Mouse (Mus musculus) neural tube, embryonic 15.5 days (tissue): ENCODE results near the gene Ica1. TPM values are rescaled to one million over a fixed set of nuclear protein-coding genes. Genes with fewer than 3 reads are reported as not detected.

Source experiments
- ATAC-seq: fragments of 200-750 bp; cut with Nextera tagmentation; 2 replicates; pipeline ENCODE4 v1.8.0; 2017; ENCODE audit warnings: mild to moderate bottlenecking, moderate TSS enrichment, moderate library complexity; ENCODE audit not compliant: low FRiP score
- H3K27ac ChIP-seq: fragments of 300-500 bp; sonication (generic); replicated peaks from 2 replicates; pipeline ENCODE4 v1.5.1; 2015; ENCODE audit warnings: mild to moderate bottlenecking, inconsistent platforms
- H3K27me3 ChIP-seq: fragments of 300-500 bp; sonication (generic); replicated peaks from 2 replicates; pipeline ENCODE4 v1.6.1; 2015; ENCODE audit warnings: inconsistent platforms
- H3K36me3 ChIP-seq: fragments of 300-500 bp; sonication (generic); 2 replicates; pipeline ENCODE4 v1.6.1; 2015; ENCODE audit warnings: inconsistent platforms
- H3K4me1 ChIP-seq: fragments of 300-500 bp; sonication (generic); 2 replicates; pipeline ENCODE4 v1.6.1; 2015; ENCODE audit warnings: inconsistent platforms
- H3K4me2 ChIP-seq: fragments of 300-500 bp; sonication (generic); 2 replicates; pipeline ENCODE4 v1.6.1; 2015; ENCODE audit warnings: inconsistent platforms, mild to moderate bottlenecking, moderate library complexity
- H3K4me3 ChIP-seq: fragments of 300-500 bp; sonication (generic); replicated peaks from 2 replicates; pipeline ENCODE4 v1.5.1; 2015; ENCODE audit warnings: mild to moderate bottlenecking, inconsistent platforms
- H3K9ac ChIP-seq: fragments of 300-500 bp; sonication (generic); replicated peaks from 2 replicates; pipeline ENCODE4 v1.6.1; 2015; ENCODE audit warnings: mild to moderate bottlenecking, inconsistent platforms
- H3K9me3 ChIP-seq: fragments of 300-500 bp; sonication (generic); replicated peaks from 2 replicates; pipeline ENCODE4 v1.6.1; 2016; ENCODE audit warnings: inconsistent platforms
- WGBS: fragments of 180-500 bp; shearing (Covaris S2); methylation state at CpG from one replicate; pipeline ENCODE4 v1.1.7; 2015; ENCODE audit warnings: mixed read lengths; 5-methylcytosine and 5-hydroxymethylcytosine counted together
- polyA plus RNA-seq: library from polyadenylated mRNA; unstranded; fragments of >200 nt; fragmentation: Nextera tagmentation; extraction: Ambion mirVana; gene quantifications from 2 replicates; pipeline ENCODE4 v1.2.1, GENCODE M21; 2015

The Ica1 gene
- polyA plus RNA-seq, 1 experiment from 2014 or later = 78.5 TPM

GRCm38 (mm10) chr6:8680931-8681330 lies 97.4 kb downstream of the Ica1 start:
- Histone ChIP-seq H3K9ac (no peak overlapping the region), H3K9me3 (no peaks in the 10 kb centered on the region), H3K4me1 (no peaks in the 10 kb centered on the region), H3K36me3 (no peaks in the 10 kb centered on the region), H3K4me2 (no peak overlapping the region), H3K27me3 (no peaks in the 10 kb centered on the region), H3K27ac (no peak overlapping the region), H3K4me3 (no peak overlapping the region)
- WGBS = 88% methylated on average over 8 of the region's 8 CpGs
- no peak for ATAC-seq

GRCm38 (mm10) chr6:8673013-8673412 lies 105.3 kb downstream of the Ica1 start:
- Histone ChIP-seq H3K27ac (no peak overlapping the region), H3K4me3 (no peak overlapping the region), H3K4me1 (no peaks in the 10 kb centered on the region), H3K36me3 (peaks cover 6% of the 10 kb centered on the region; the same call in 1 of the 2 replicates), H3K9me3 (no peaks in the 10 kb centered on the region), H3K9ac (no peak overlapping the region), H3K27me3 (no peaks in the 10 kb centered on the region), H3K4me2 (no peak overlapping the region)
- ATAC-seq = no peak
- 92% methylated on average over 4 of the region's 4 CpGs for WGBS

- ATAC-seq = no peak
- H3K27me3 ChIP-seq = no peaks in the 10 kb centered on the region
- H3K9ac ChIP-seq = no peak overlapping the region
- peaks cover 6% of the 10 kb centered on the region; the same call in 1 of the 2 replicates for H3K36me3 ChIP-seq
- H3K9me3 ChIP-seq = no peaks in the 10 kb centered on the region
- H3K4me2 ChIP-seq = no peak overlapping the region
- H3K27ac ChIP-seq = no peak overlapping the region
- H3K4me1 ChIP-seq = no peaks in the 10 kb centered on the region
- WGBS = 60% methylated on average over 4 of the region's 4 CpGs
- H3K4me3 ChIP-seq = no peak overlapping the region
Measured at GRCm38 (mm10) chr6:8669343-8669742, 108.9 kb downstream of the Ica1 start.

- Histone ChIP-seq H3K9me3 (no peaks in the 10 kb centered on the region), H3K4me3 (no peak overlapping the region), H3K9ac (no peak overlapping the region), H3K4me2 (no peak overlapping the region), H3K4me1 (0 out of 2 replicates have a peak, but pooled peaks cover 4% of the 10 kb centered on the region), H3K27me3 (no peaks in the 10 kb centered on the region), H3K36me3 (peaks cover 6% of the 10 kb centered on the region; the same call in 1 of the 2 replicates), H3K27ac (no peak overlapping the region)
- ATAC-seq = no peak
- 31% methylated on average over 6 of the region's 6 CpGs for WGBS
Measured at GRCm38 (mm10) chr6:8668013-8668811, 110.1 kb downstream of the Ica1 start.

- no peak for ATAC-seq
- H3K27ac ChIP-seq = no peak overlapping the region
- H3K4me2 ChIP-seq = no peak overlapping the region
- peaks cover 9% of the 10 kb centered on the region for H3K4me1 ChIP-seq
- WGBS = 94% methylated on average over 5 of the region's 5 CpGs
- H3K4me3 ChIP-seq = no peak overlapping the region
- H3K9ac ChIP-seq = no peak overlapping the region
- H3K9me3 ChIP-seq = no peaks in the 10 kb centered on the region
- H3K27me3 ChIP-seq = no peaks in the 10 kb centered on the region
- H3K36me3 ChIP-seq = peaks cover 6% of the 10 kb centered on the region; the same call in 1 of the 2 replicates
Measured at GRCm38 (mm10) chr6:8665786-8666185, 112.5 kb downstream of the Ica1 start.

- no peak overlapping the region for H3K4me2 ChIP-seq
- H3K27me3 ChIP-seq = no peaks in the 10 kb centered on the region
- no peak overlapping the region for H3K9ac ChIP-seq
- H3K9me3 ChIP-seq = no peaks in the 10 kb centered on the region
- no peak overlapping the region for H3K4me3 ChIP-seq
- peaks cover 6% of the 10 kb centered on the region; the same call in 1 of the 2 replicates for H3K36me3 ChIP-seq
- peaks cover 9% of the 10 kb centered on the region for H3K4me1 ChIP-seq
- no peak for ATAC-seq
- WGBS = 90% methylated on average over 5 of the region's 5 CpGs
- H3K27ac ChIP-seq = no peak overlapping the region
Measured at GRCm38 (mm10) chr6:8664956-8665355, 113.3 kb downstream of the Ica1 start.

- no peaks in the 10 kb centered on the region for H3K27me3 ChIP-seq
- 54% methylated on average over 3 of the region's 3 CpGs for WGBS
- no peak overlapping the region for H3K27ac ChIP-seq
- H3K9ac ChIP-seq = no peak overlapping the region
- H3K4me2 ChIP-seq = no peak overlapping the region
- no peak overlapping the region for H3K4me3 ChIP-seq
- peaks cover 12% of the 10 kb centered on the region for H3K4me1 ChIP-seq
- no peak for ATAC-seq
- no peaks in the 10 kb centered on the region for H3K9me3 ChIP-seq
- H3K36me3 ChIP-seq = no peaks in the 10 kb centered on the region
Measured at GRCm38 (mm10) chr6:8663092-8663740, 115.1 kb downstream of the Ica1 start.

- 39% methylated on average over 4 of the region's 4 CpGs for WGBS
- Histone ChIP-seq H3K4me2 (no peak overlapping the region), H3K4me3 (no peak overlapping the region), H3K27me3 (no peaks in the 10 kb centered on the region), H3K36me3 (no peaks in the 10 kb centered on the region), H3K9ac (no peak overlapping the region), H3K4me1 (peaks cover 12% of the 10 kb centered on the region), H3K27ac (no peak overlapping the region), H3K9me3 (no peaks in the 10 kb centered on the region)
- ATAC-seq = no peak
Measured at GRCm38 (mm10) chr6:8661404-8661803, 116.9 kb downstream of the Ica1 start.

- no peaks in the 10 kb centered on the region for H3K9me3 ChIP-seq
- H3K9ac ChIP-seq = no peak overlapping the region
- H3K4me1 ChIP-seq = peaks cover 12% of the 10 kb centered on the region
- H3K4me3 ChIP-seq = no peak overlapping the region
- H3K4me2 ChIP-seq = no peak overlapping the region
- WGBS = 87% methylated on average over 2 of the region's 2 CpGs
- ATAC-seq = no peak
- no peaks in the 10 kb centered on the region for H3K27me3 ChIP-seq
- H3K27ac ChIP-seq = no peak overlapping the region
- H3K36me3 ChIP-seq = no peaks in the 10 kb centered on the region
Measured at GRCm38 (mm10) chr6:8660076-8660475, 118.2 kb downstream of the Ica1 start.

GRCm38 (mm10) chr6:8659194-8659959 lies 118.9 kb downstream of the Ica1 start:
- no peak overlapping the region for H3K4me2 ChIP-seq

GRCm38 (mm10) chr6:8658431-8658830 lies 119.9 kb downstream of the Ica1 start:
- Histone ChIP-seq H3K27me3 (no peaks in the 10 kb centered on the region), H3K9me3 (no peaks in the 10 kb centered on the region), H3K4me1 (peaks cover 9% of the 10 kb centered on the region), H3K27ac (no peak overlapping the region), H3K4me2 (no peak overlapping the region), H3K36me3 (no peaks in the 10 kb centered on the region), H3K4me3 (no peak overlapping the region), H3K9ac (no peak overlapping the region)
- 66% methylated on average over 4 of the region's 4 CpGs for WGBS
- ATAC-seq = no peak

More at GRCm38 (mm10) chr6:8659194-8659959, 118.9 kb downstream of the Ica1 start:
- Histone ChIP-seq H3K27ac (no peak overlapping the region), H3K9me3 (no peaks in the 10 kb centered on the region), H3K36me3 (no peaks in the 10 kb centered on the region), H3K4me3 (no peak overlapping the region), H3K9ac (no peak overlapping the region), H3K4me1 (peaks cover 12% of the 10 kb centered on the region), H3K27me3 (no peaks in the 10 kb centered on the region)
- ATAC-seq = no peak
- WGBS = 20% methylated on average over 13 of the region's 13 CpGs
